Comparison of ENCODE assay signal across 22 mouse cellular contexts in the genomic region with DNA sequence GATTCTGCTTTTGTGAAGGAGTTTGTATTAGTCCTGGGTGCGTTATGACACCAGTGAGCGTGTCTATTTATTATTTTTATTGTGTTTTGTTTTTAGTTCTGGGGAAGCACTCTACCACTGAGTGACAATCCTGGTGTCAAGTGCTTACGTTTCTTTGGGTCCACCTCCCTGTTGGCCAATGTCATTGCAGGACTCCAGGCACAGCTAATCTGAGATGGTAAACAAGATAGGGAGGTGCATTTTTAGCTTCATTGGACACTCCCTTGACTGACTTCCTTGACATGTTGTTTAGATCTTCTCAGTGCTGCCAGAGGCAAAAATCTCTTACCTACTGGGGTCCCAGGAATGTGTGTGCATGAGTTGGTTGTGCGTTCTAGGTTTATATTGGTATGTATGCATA. TPM values are rescaled to one million over a fixed set of nuclear protein-coding genes. Genes with fewer than 3 reads are reported as not detected.
DNase-seq lines count a peak whose midpoint lies in the region; ATAC-seq and TF ChIP-seq lines count a peak whose summit lies in the region.
"Had no signal": no experiment of that assay in that cellular context is flagged by ENCODE, and none has a peak within 500 bp of the region (broad histone marks: within the 10 kb centered on the region; RNA-seq: fewer than 3 reads in every experiment).

No protein-coding gene starts in this region.

- 0 out of 2 replicates have a peak, but pooled peaks cover 2% of the 10 kb centered on the region for H3K4me1 ChIP-seq in kidney, adult 2 months (ENCODE audit: control insufficient read depth, insufficient read depth, low read length)
- peaks cover 45% of the 10 kb centered on the region for H3K4me1 ChIP-seq in liver, postnatal 0 days (ENCODE audit: insufficient read depth)
- 0 out of 2 replicates have a peak, but pooled peaks cover under 1% of the 10 kb centered on the region for H3K4me1 ChIP-seq in forebrain, embryonic 15.5 days

- intact Hi-C loops in gastrocnemius, adult 2 months (cut with DNase I), result no loop called here

- no peak for TF ChIP-seq EP300 in liver, postnatal 0 days (IDR thresholded peaks at IDR 0.05; ENCODE audit: low read depth)

- H3K9ac ChIP-seq in liver, postnatal 0 days (replicated peaks), result no peak overlapping the region
- H3K9ac ChIP-seq in forebrain, embryonic 15.5 days (replicated peaks), result no peak overlapping the region
- H3K9ac ChIP-seq: forebrain, postnatal 0 days; heart, embryonic 13.5 days; limb, embryonic 13.5 days had no signal

- TF ChIP-seq CTCF in gastrocnemius, adult 2 months (IDR thresholded peaks at IDR 0.05), result no peak
- no peak for TF ChIP-seq CTCF in kidney, adult 2 months (conservative IDR thresholded peaks at IDR 0.05; ENCODE audit: insufficient read depth, insufficient read length, low read depth, low read length)
- TF ChIP-seq CTCF in liver, postnatal 0 days (IDR thresholded peaks at IDR 0.05; ENCODE audit: low read depth), result no peak

- 80% methylated on average over 4 of the region's 4 CpGs for WGBS in kidney, adult 2 months
- WGBS in liver, postnatal 0 days (ENCODE audit: insufficient replicate concordance), result 81% methylated on average over 4 of the region's 4 CpGs
- 93% methylated on average over 4 of the region's 4 CpGs for WGBS in forebrain, embryonic 15.5 days

- H3K27ac ChIP-seq in gastrocnemius, adult 2 months, result peak overlapping the region; percentile 70
- H3K27ac ChIP-seq in kidney, adult 2 months (ENCODE audit: insufficient read depth, low read depth, low read length), result peak overlapping the region; percentile 30; the same call in 1 of the 2 replicates
- H3K27ac ChIP-seq in liver, postnatal 0 days (ENCODE audit: low read depth), result no peak overlapping the region
- H3K27ac ChIP-seq in forebrain, embryonic 15.5 days (replicated peaks), result no peak overlapping the region
- H3K27ac ChIP-seq: forebrain, embryonic 10.5 days; heart, embryonic 13.5 days; limb, embryonic 13.5 days had no signal

- no peaks in the 10 kb centered on the region for H3K27me3 ChIP-seq in kidney, adult 2 months (replicated peaks; ENCODE audit: control insufficient read depth, insufficient read depth, low read length)
- H3K27me3 ChIP-seq in liver, postnatal 0 days (ENCODE audit: insufficient read depth, low read length), result no peaks in the 10 kb centered on the region
- H3K27me3 ChIP-seq in forebrain, embryonic 15.5 days, result no peaks in the 10 kb centered on the region
- H3K27me3 ChIP-seq: heart, embryonic 13.5 days; limb, embryonic 13.5 days had no signal

- no peak for DNase-seq in gastrocnemius, adult 2 months
- no peak for DNase-seq in gastrocnemius, adult 18-20 months (ENCODE audit: low spot score)
- peak; percentile 67 for DNase-seq in kidney, adult 2 months
- no peak for DNase-seq in kidney, postnatal 14 days
- DNase-seq in induced T-regulatory cell, adult 2 months (ENCODE audit: low read depth), result peak; percentile 21
- DNase-seq in liver, postnatal 0 days, result no peak
- DNase-seq: adrenal gland, adult 8-10 months; cerebellum, adult 11-12 months; cerebellum, postnatal 10 days; forebrain, postnatal 0 days; gastrocnemius, postnatal 36 days; heart, postnatal 14 days; midbrain, embryonic 14.5 days; right cerebral cortex, postnatal 14 days; spleen, adult 18-20 months had no signal

- ATAC-seq in liver, postnatal 0 days, result peak; percentile 40; the same call in 1 of the 2 replicates
- ATAC-seq in inflammation-experienced regulatory T-cells, adult 6 months, result no peak
- no peak for ATAC-seq in forebrain, embryonic 15.5 days (replicated peaks)
- ATAC-seq: activated CD4-positive, CD25-positive, alpha-beta regulatory T cell, adult 4 months; forebrain, postnatal 0 days; hindbrain, embryonic 16.5 days had no signal

- TF ChIP-seq POLR2A in kidney, adult 2 months (IDR thresholded peaks at IDR 0.05; ENCODE audit: low read depth, low read length), result no peak

- H3K4me2 ChIP-seq in liver, postnatal 0 days (ENCODE audit: low read depth, low read length), result no peak overlapping the region
- no peak overlapping the region for H3K4me2 ChIP-seq in forebrain, embryonic 15.5 days (replicated peaks)
- H3K4me2 ChIP-seq: heart, embryonic 13.5 days; limb, embryonic 13.5 days had no signal

- H3K4me3 ChIP-seq in gastrocnemius, adult 2 months, result no peak overlapping the region
- no peak overlapping the region for H3K4me3 ChIP-seq in kidney, adult 2 months (ENCODE audit: insufficient read depth, low read depth, low read length)
- no peak overlapping the region for H3K4me3 ChIP-seq in liver, postnatal 0 days (ENCODE audit: low read depth, low read length)
- H3K4me3 ChIP-seq in forebrain, embryonic 15.5 days, result no peak overlapping the region
- H3K4me3 ChIP-seq: forebrain, embryonic 10.5 days; heart, embryonic 13.5 days; limb, embryonic 13.5 days had no signal

- H3K9me3 ChIP-seq in liver, postnatal 0 days (ENCODE audit: low read length), result no peaks in the 10 kb centered on the region
- no peaks in the 10 kb centered on the region for H3K9me3 ChIP-seq in forebrain, embryonic 15.5 days
- H3K9me3 ChIP-seq: forebrain, embryonic 10.5 days; heart, embryonic 13.5 days; limb, embryonic 13.5 days had no signal

- H3K36me3 ChIP-seq in kidney, adult 2 months (ENCODE audit: control insufficient read depth, insufficient read depth, low read length), result no peaks in the 10 kb centered on the region
- no peaks in the 10 kb centered on the region for H3K36me3 ChIP-seq in liver, postnatal 0 days (replicated peaks; ENCODE audit: insufficient read depth, low read length)
- no peaks in the 10 kb centered on the region for H3K36me3 ChIP-seq in forebrain, embryonic 15.5 days
- H3K36me3 ChIP-seq: forebrain, embryonic 10.5 days; heart, embryonic 13.5 days; limb, embryonic 13.5 days had no signal

RNA-seq across cellular contexts. Expression of gene Lpcat1, which starts 26.0 kb away (rescaled TPM):
- total RNA-seq in gastrocnemius, adult 2 months (2021), result 1 to 10 TPM; 3.5 to 3.6 TPM
- total RNA-seq in gastrocnemius, adult 18-20 months (2021), result 1 to 10 TPM; 2.3 to 2.4 TPM
- 14.2 and 16.0 TPM in 2 replicates for polyA plus RNA-seq in kidney, adult 2 months (2012; rRNA removed)
- polyA plus RNA-seq in liver, postnatal 0 days (2015; fragmentation: Nextera tagmentation; extraction: Ambion mirVana), result 31.0 and 32.4 TPM in 2 replicates
- 10 to 100 TPM; 26.5 to 39.7 (median 36.1) TPM for polyA plus RNA-seq in inflammation-experienced regulatory T-cells, adult 6 months (2017; shearing (Covaris generic))
- 61.4 and 62.1 TPM in 2 replicates for polyA plus RNA-seq in forebrain, embryonic 15.5 days (2015; fragmentation: Nextera tagmentation; extraction: Ambion mirVana)

Comparison
In these comparisons a context has a peak if more than half of its experiments do, and no peak if none do; other contexts are left out.
1. DNase-seq: peak in kidney, adult 2 months (single experiment) and induced T-regulatory cell, adult 2 months (single experiment); none in gastrocnemius, adult 2 months (single experiment), gastrocnemius, adult 18-20 months (single experiment), kidney, postnatal 14 days (single experiment) and liver, postnatal 0 days (single experiment).
2. H3K27ac ChIP-seq: peak in gastrocnemius, adult 2 months (single experiment) and kidney, adult 2 months (single experiment); none in liver, postnatal 0 days (single experiment) and forebrain, embryonic 15.5 days (single experiment).